ENCODE assay signal across 8 mouse cellular contexts in the genomic region with DNA sequence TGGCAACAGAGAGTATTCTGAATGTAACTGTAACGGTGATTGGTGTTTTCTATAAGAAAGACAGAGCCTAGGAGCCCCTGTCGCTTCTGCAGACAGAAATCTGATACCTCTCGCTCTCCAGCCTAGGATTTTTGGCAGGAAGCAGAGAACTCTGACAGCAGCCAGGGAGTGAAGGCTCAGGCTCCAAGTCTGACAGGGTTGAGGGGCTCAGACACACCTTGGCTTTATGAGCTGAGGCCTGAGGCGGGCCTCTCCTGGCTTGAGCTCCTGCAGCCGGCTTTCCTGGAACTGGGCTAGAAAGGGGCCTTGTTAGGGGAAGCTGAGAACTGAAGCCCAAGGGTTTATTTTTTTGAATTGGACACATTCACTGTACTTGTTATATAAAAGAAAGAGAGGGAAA. TPM values are rescaled to one million over a fixed set of nuclear protein-coding genes. Genes with fewer than 3 reads are reported as not detected.
DNase-seq lines count a peak whose midpoint lies in the region; ATAC-seq lines count a peak whose summit lies in the region.

No protein-coding gene starts in this region.

- peak; percentile 51 to 59 for DNase-seq in kidney, postnatal 4 days
- DNase-seq in kidney, adult 9 months: no peak
- DNase-seq in embryonic facial prominence, embryonic 10.5 days (ENCODE audit: low spot score): peak; percentile 60
- DNase-seq in heart, postnatal 10 days: peak; percentile 46
- DNase-seq in thymus, postnatal 36 days: no peak
- no peak for DNase-seq in frontal cortex, postnatal 36 days (ENCODE audit: low spot score in 2 of 2)

- WGBS in embryonic facial prominence, embryonic 10.5 days: 17% methylated on average over 5 of the region's 5 CpGs
- 34% methylated on average over 5 of the region's 5 CpGs for WGBS in midbrain, embryonic 15.5 days

- no peaks in the 10 kb centered on the region for H3K36me3 ChIP-seq in embryonic facial prominence, embryonic 10.5 days (replicated peaks)
- H3K36me3 ChIP-seq in midbrain, embryonic 15.5 days (replicated peaks): no peaks in the 10 kb centered on the region

- no peak overlapping the region for H3K4me2 ChIP-seq in midbrain, embryonic 15.5 days

- H3K4me1 ChIP-seq in embryonic facial prominence, embryonic 10.5 days: peaks cover 48% of the 10 kb centered on the region
- H3K4me1 ChIP-seq in midbrain, embryonic 15.5 days: peaks cover 6% of the 10 kb centered on the region; the same call in 1 of the 2 replicates

- intact Hi-C loops in heart, postnatal 10 days (cut with DNase I): loop anchor here (5.0 kb wide), 1 partner anchor 59 kb away; a partner anchor contains a TSS

- H3K27ac ChIP-seq in embryonic facial prominence, embryonic 10.5 days (replicated peaks): peak overlapping the region; percentile 80
- peak overlapping the region; percentile 37 for H3K27ac ChIP-seq in midbrain, embryonic 15.5 days

- H3K27me3 ChIP-seq in embryonic facial prominence, embryonic 10.5 days (replicated peaks; ENCODE audit: low read depth, poor library complexity, severe bottlenecking): no peaks in the 10 kb centered on the region
- H3K27me3 ChIP-seq in midbrain, embryonic 15.5 days (replicated peaks): no peaks in the 10 kb centered on the region

- H3K9me3 ChIP-seq in embryonic facial prominence, embryonic 10.5 days: no peaks in the 10 kb centered on the region
- H3K9me3 ChIP-seq in midbrain, embryonic 15.5 days: no peaks in the 10 kb centered on the region

- peak; percentile 62; the same call in 1 of the 2 replicates for ATAC-seq in midbrain, embryonic 15.5 days (replicated peaks)
- no peak for ATAC-seq in inflammation-experienced regulatory T-cells, adult 6 months

- H3K9ac ChIP-seq in midbrain, embryonic 15.5 days: no peak overlapping the region

- H3K4me3 ChIP-seq in embryonic facial prominence, embryonic 10.5 days: peak overlapping the region; percentile 29
- no peak overlapping the region for H3K4me3 ChIP-seq in midbrain, embryonic 15.5 days

RNA-seq across cellular contexts. Expression of a gene that starts 57.7 kb away (rescaled TPM):
- 14.2 and 14.3 TPM in 2 replicates for polyA plus RNA-seq in embryonic facial prominence, embryonic 10.5 days (2016; fragmentation: Nextera tagmentation; extraction: Ambion mirVana)
- 1 to 10 TPM; 9.0 to 9.4 TPM for total RNA-seq in heart, postnatal 10 days (2021)
- polyA plus RNA-seq in midbrain, embryonic 15.5 days (2015; fragmentation: Nextera tagmentation; extraction: Ambion mirVana): 11.7 and 15.8 TPM in 2 replicates
- polyA plus RNA-seq in inflammation-experienced regulatory T-cells, adult 6 months (2017; shearing (Covaris generic)): under 1 TPM; 0.20 to 0.42 (median 0.41) TPM

Comparison
In these comparisons a context has a peak if more than half of its experiments do, and no peak if none do; other contexts are left out.
1. DNase-seq: peak in kidney, postnatal 4 days (2 of 2), embryonic facial prominence, embryonic 10.5 days (single experiment) and heart, postnatal 10 days (2 of 2); none in kidney, adult 9 months (single experiment), thymus, postnatal 36 days (0 of 2) and frontal cortex, postnatal 36 days (0 of 2).